Comparison of ENCODE assay signal across 23 mouse cellular contexts in genomic region chr9:96010664-96011063, GRCm38 (mm10). TPM values are rescaled to one million over a fixed set of nuclear protein-coding genes. Genes with fewer than 3 reads are reported as not detected.
A peak's percentile ranks its signal among the peaks of the same experiment; 100 is the strongest.
DNase-seq lines count a peak whose midpoint lies in the region; ATAC-seq and TF ChIP-seq lines count a peak whose summit lies in the region.
"Had no signal": no experiment of that assay in that cellular context is flagged by ENCODE, and none has a peak within 500 bp of the region (broad histone marks: within the 10 kb centered on the region; RNA-seq: fewer than 3 reads in every experiment).

No protein-coding gene starts in this region.

- no peak for TF ChIP-seq CTCF in liver, embryonic 14.5 days (IDR thresholded peaks at IDR 0.05; ENCODE audit: low read depth)

- no peak for ATAC-seq in midbrain, embryonic 11.5 days (ENCODE audit: low FRiP score)
- ATAC-seq in midbrain, embryonic 16.5 days, result no peak
- ATAC-seq in erythroid progenitor cell, adult 5-6 weeks (replicated peaks; ENCODE audit: low FRiP score, poor library complexity, severe bottlenecking), result peak; percentile 88
- ATAC-seq in liver, embryonic 14.5 days (ENCODE audit: insufficient read depth), result peak; percentile 87
- ATAC-seq in megakaryocyte-erythroid progenitor cell, adult 5-6 weeks (replicated peaks; ENCODE audit: low FRiP score, low TSS enrichment, poor library complexity, severe bottlenecking), result peak; percentile 71
- ATAC-seq in heart, embryonic 11.5 days (replicated peaks; ENCODE audit: insufficient number of reproducible peaks, low FRiP score, low TSS enrichment), result no peak
- ATAC-seq: forebrain, embryonic 14.5 days; intestine, embryonic 15.5 days had no signal

- no peaks in the 10 kb centered on the region for H3K4me1 ChIP-seq in midbrain, embryonic 11.5 days (ENCODE audit: control insufficient read depth, insufficient read depth, low read length)
- no peaks in the 10 kb centered on the region for H3K4me1 ChIP-seq in midbrain, embryonic 16.5 days (ENCODE audit: control insufficient read depth, insufficient read depth, low read length)
- H3K4me1 ChIP-seq in liver, embryonic 14.5 days (replicated peaks; ENCODE audit: control insufficient read depth in 2 of 2, insufficient read depth in 2 of 2, low read length in 1 of 2), result peaks cover 0 to 4% of the 10 kb centered on the region in 2 experiments; a peak in 2 of 4 replicates
- H3K4me1 ChIP-seq in heart, embryonic 11.5 days (ENCODE audit: control insufficient read depth, insufficient read depth, low read length), result no peaks in the 10 kb centered on the region
- H3K4me1 ChIP-seq: embryonic facial prominence, embryonic 13.5 days; forebrain, embryonic 10.5 days; heart, embryonic 12.5 days; hindbrain, embryonic 10.5 days; intestine, embryonic 15.5 days had no signal

- TF ChIP-seq EP300 in liver, embryonic 14.5 days (IDR thresholded peaks at IDR 0.05; ENCODE audit: low read depth), result peak; percentile 29; the same call in 1 of the 2 replicates

- H3K27ac ChIP-seq in midbrain, embryonic 11.5 days (ENCODE audit: low read depth, low read length), result no peak overlapping the region
- no peak overlapping the region for H3K27ac ChIP-seq in midbrain, embryonic 16.5 days (ENCODE audit: low read length)
- H3K27ac ChIP-seq in liver, embryonic 14.5 days, result no peak overlapping the region
- H3K27ac ChIP-seq in heart, embryonic 11.5 days (ENCODE audit: low read depth, low read length), result no peak overlapping the region
- H3K27ac ChIP-seq: embryonic facial prominence, embryonic 13.5 days; forebrain, embryonic 10.5 days; gastrocnemius, adult 2 months; hindbrain, embryonic 10.5 days; hindbrain, embryonic 14.5 days; intestine, embryonic 15.5 days had no signal

- peaks cover 12% of the 10 kb centered on the region for H3K36me3 ChIP-seq in midbrain, embryonic 11.5 days (ENCODE audit: control insufficient read depth, insufficient read depth, low read length)
- peaks cover 28% of the 10 kb centered on the region for H3K36me3 ChIP-seq in midbrain, embryonic 16.5 days (ENCODE audit: control insufficient read depth, insufficient read depth, low read length)
- H3K36me3 ChIP-seq in liver, embryonic 14.5 days (replicated peaks; ENCODE audit: control insufficient read depth, insufficient read depth, low read depth), result peaks cover 14% of the 10 kb centered on the region
- peaks cover 15% of the 10 kb centered on the region for H3K36me3 ChIP-seq in heart, embryonic 11.5 days (ENCODE audit: control insufficient read depth, insufficient read depth, low read length)

- H3K9me3 ChIP-seq in midbrain, embryonic 11.5 days (ENCODE audit: control insufficient read depth, low read length), result no peaks in the 10 kb centered on the region
- H3K9me3 ChIP-seq in midbrain, embryonic 16.5 days (replicated peaks; ENCODE audit: control insufficient read depth, low read length, poor library complexity, severe bottlenecking), result no peaks in the 10 kb centered on the region
- H3K9me3 ChIP-seq in liver, embryonic 14.5 days (ENCODE audit: control insufficient read depth, low read length), result no peaks in the 10 kb centered on the region
- no peaks in the 10 kb centered on the region for H3K9me3 ChIP-seq in heart, embryonic 11.5 days (replicated peaks; ENCODE audit: control insufficient read depth, low read length)
- H3K9me3 ChIP-seq: embryonic facial prominence, embryonic 13.5 days; forebrain, embryonic 10.5 days; heart, embryonic 12.5 days; hindbrain, embryonic 10.5 days; intestine, embryonic 15.5 days had no signal

- no peak overlapping the region for H3K4me2 ChIP-seq in midbrain, embryonic 11.5 days
- H3K4me2 ChIP-seq in midbrain, embryonic 16.5 days (ENCODE audit: low read length), result no peak overlapping the region
- peak overlapping the region; percentile 21 for H3K4me2 ChIP-seq in liver, embryonic 14.5 days (ENCODE audit: low read depth)
- H3K4me2 ChIP-seq in heart, embryonic 11.5 days, result no peak overlapping the region
- H3K4me2 ChIP-seq: embryonic facial prominence, embryonic 13.5 days; heart, embryonic 12.5 days; hindbrain, embryonic 14.5 days; intestine, embryonic 15.5 days had no signal

- H3K4me3 ChIP-seq in midbrain, embryonic 11.5 days (ENCODE audit: low read depth, low read length), result no peak overlapping the region
- no peak overlapping the region for H3K4me3 ChIP-seq in midbrain, embryonic 16.5 days (ENCODE audit: low read depth, low read length)
- no peak overlapping the region for H3K4me3 ChIP-seq in liver, embryonic 14.5 days (ENCODE audit: insufficient read depth in 1 of 2, low read depth in 2 of 2, low read length in 2 of 2)
- no peak overlapping the region for H3K4me3 ChIP-seq in heart, embryonic 11.5 days (ENCODE audit: low read depth, low read length)
- H3K4me3 ChIP-seq: embryonic facial prominence, embryonic 13.5 days; forebrain, embryonic 10.5 days; gastrocnemius, adult 2 months; heart, embryonic 12.5 days; hindbrain, embryonic 10.5 days; intestine, embryonic 15.5 days had no signal

- H3K27me3 ChIP-seq in midbrain, embryonic 11.5 days (ENCODE audit: control insufficient read depth, insufficient read depth, low read length), result no peaks in the 10 kb centered on the region
- no peaks in the 10 kb centered on the region for H3K27me3 ChIP-seq in midbrain, embryonic 16.5 days (ENCODE audit: control insufficient read depth, insufficient read depth, low read depth, low read length)
- no peaks in the 10 kb centered on the region for H3K27me3 ChIP-seq in liver, embryonic 14.5 days (ENCODE audit: control insufficient read depth, insufficient read depth, low read length)
- no peaks in the 10 kb centered on the region for H3K27me3 ChIP-seq in heart, embryonic 11.5 days (ENCODE audit: control insufficient read depth, insufficient read depth, low read length)
- H3K27me3 ChIP-seq: embryonic facial prominence, embryonic 13.5 days; heart, embryonic 12.5 days; intestine, embryonic 15.5 days had no signal

- WGBS in midbrain, embryonic 11.5 days, result 93% methylated on average over 7 of the region's 7 CpGs
- 97% methylated on average over 7 of the region's 7 CpGs for WGBS in midbrain, embryonic 16.5 days
- 55% methylated on average over 7 of the region's 7 CpGs for WGBS in liver, embryonic 14.5 days (ENCODE audit: insufficient replicate concordance)
- 86% methylated on average over 7 of the region's 7 CpGs for WGBS in heart, embryonic 11.5 days (ENCODE audit: insufficient replicate concordance)

- peak; percentile 72 for DNase-seq in midbrain, embryonic 11.5 days (ENCODE audit: low spot score, missing footprints)
- peak; percentile 41 to 61 (median 55) for DNase-seq in liver, embryonic 14.5 days (ENCODE audit: low read depth in 3 of 3, low spot score in 3 of 3)
- DNase-seq in MN1 (ENCODE audit: low spot score), result no peak
- no peak for DNase-seq in frontal cortex, postnatal 14 days (ENCODE audit: low spot score in 2 of 2)
- DNase-seq: adrenal gland, adult 2 months; adrenal gland, postnatal 25 days; cerebellum, adult 18-20 months; cerebellum, adult 9-11 months; cerebellum, postnatal 36 days; gastrocnemius, adult 2 months; gastrocnemius, postnatal 25 days; heart, adult 11 months had no signal

- no peak overlapping the region for H3K9ac ChIP-seq in midbrain, embryonic 11.5 days (ENCODE audit: low read length)
- H3K9ac ChIP-seq in midbrain, embryonic 16.5 days (ENCODE audit: low read depth, low read length), result no peak overlapping the region
- H3K9ac ChIP-seq in liver, embryonic 14.5 days (replicated peaks), result no peak overlapping the region
- no peak overlapping the region for H3K9ac ChIP-seq in heart, embryonic 11.5 days (ENCODE audit: low read depth, low read length)
- H3K9ac ChIP-seq: embryonic facial prominence, embryonic 13.5 days; heart, embryonic 12.5 days; hindbrain, embryonic 14.5 days; intestine, embryonic 15.5 days had no signal

RNA-seq across cellular contexts. Expression of gene Xrn1, which starts 56.1 kb away (rescaled TPM):
- 14.8 and 17.5 TPM in 2 replicates for polyA plus RNA-seq in midbrain, embryonic 11.5 days (2014; fragmentation: Nextera tagmentation; extraction: Ambion mirVana)
- 14.4 and 18.4 TPM in 2 replicates for polyA plus RNA-seq in midbrain, embryonic 16.5 days (2015; fragmentation: Nextera tagmentation; extraction: Ambion mirVana)
- total RNA-seq in erythroid progenitor cell, adult 5-6 weeks (2015; ENCODE audit: low replicate concordance), result 37.5 and 39.8 TPM in 2 replicates
- 43.0 and 55.6 TPM in 2 replicates for total RNA-seq in erythroid progenitor cell, adult 5-6 weeks (2017; ENCODE audit: low replicate concordance)
- 2.5 and 3.2 TPM in 2 replicates for polyA plus RNA-seq in liver, embryonic 14.5 days (2012; rRNA removed)
- 4.5 and 5.3 TPM in 2 replicates for polyA plus RNA-seq in liver, embryonic 14.5 days (2014; fragmentation: Nextera tagmentation; extraction: Ambion mirVana)
- 39.2 and 46.4 TPM in 2 replicates for total RNA-seq in megakaryocyte-erythroid progenitor cell, adult 5-6 weeks (2014; fragmentation: Nextera tagmentation)
- 22.8 and 33.1 TPM in 2 replicates for total RNA-seq in megakaryocyte-erythroid progenitor cell, adult 5-6 weeks (2017)
- polyA plus RNA-seq in heart, embryonic 11.5 days (2014; fragmentation: Nextera tagmentation; extraction: Ambion mirVana), result 9.9 and 18.5 TPM in 2 replicates

Comparison
In these comparisons a context has a peak if more than half of its experiments do, and no peak if none do; other contexts are left out.
1. ATAC-seq: peak in erythroid progenitor cell, adult 5-6 weeks (single experiment), liver, embryonic 14.5 days (single experiment) and megakaryocyte-erythroid progenitor cell, adult 5-6 weeks (single experiment); none in midbrain, embryonic 11.5 days (single experiment), midbrain, embryonic 16.5 days (single experiment) and heart, embryonic 11.5 days (single experiment).
2. DNase-seq: peak in midbrain, embryonic 11.5 days (single experiment) and liver, embryonic 14.5 days (3 of 3); none in MN1 (single experiment) and frontal cortex, postnatal 14 days (0 of 2).